Mouse (Mus musculus) urinary bladder, postnatal 36 days (tissue): ENCODE results near the gene 2010003K11Rik.

Experiments
- DNase-seq, 2 experiments: peaks; one replicate each; pipeline ENCODE4 v3.0.0; 2022; ENCODE audit warnings: low spot score in 2 of 2, mixed read lengths in 1 of 2

The 2010003K11Rik gene

GRCm38 (mm10) chr19:4498062-4498933, at the start of gene 2010003K11Rik:
2010003K11Rik (minus strand) TSS chr19:4498583.
- DNase-seq: no peak

GRCm38 (mm10) chr19:4547801-4548200, 49.4 kb upstream of the 2010003K11Rik start:
- DNase-seq: no peak

GRCm38 (mm10) chr19:4545841-4546240, 47.5 kb upstream of the 2010003K11Rik start:
- no peak for DNase-seq

GRCm38 (mm10) chr19:4545091-4545490, 46.7 kb upstream of the 2010003K11Rik start:
- DNase-seq: no peak

GRCm38 (mm10) chr19:4542081-4542480, 43.7 kb upstream of the 2010003K11Rik start:
- DNase-seq: no peak

GRCm38 (mm10) chr19:4540992-4541391, 42.6 kb upstream of the 2010003K11Rik start:
- no peak for DNase-seq

- DNase-seq: no peak
Measured at GRCm38 (mm10) chr19:4540263-4540662, 41.9 kb upstream of the 2010003K11Rik start.

- peak; percentile 8 to 57 for DNase-seq
Measured at GRCm38 (mm10) chr19:4536606-4537005, 38.2 kb upstream of the 2010003K11Rik start.

- no peak for DNase-seq
Measured at GRCm38 (mm10) chr19:4535922-4536321, 37.5 kb upstream of the 2010003K11Rik start.

GRCm38 (mm10) chr19:4534646-4535045, 36.3 kb upstream of the 2010003K11Rik start:
- DNase-seq: no peak

GRCm38 (mm10) chr19:4521426-4522050, 23.2 kb upstream of the 2010003K11Rik start:
- DNase-seq: no peak

GRCm38 (mm10) chr19:4517483-4517882, 19.1 kb upstream of the 2010003K11Rik start:
- DNase-seq: no peak

GRCm38 (mm10) chr19:4516288-4516687, 17.9 kb upstream of the 2010003K11Rik start:
- no peak for DNase-seq

GRCm38 (mm10) chr19:4515746-4516145, 17.4 kb upstream of the 2010003K11Rik start:
- DNase-seq: no peak

- no peak for DNase-seq
Measured at GRCm38 (mm10) chr19:4513236-4513858, 15.0 kb upstream of the 2010003K11Rik start.

- DNase-seq: peak in 1 of 2 experiments; percentile 46
Measured at GRCm38 (mm10) chr19:4511116-4511841, 12.9 kb upstream of the 2010003K11Rik start.

GRCm38 (mm10) chr19:4509986-4510963, 11.9 kb upstream of the 2010003K11Rik start, which contains the start of gene Pcx:
Pcx (plus strand) TSS chr19:4510472.
- DNase-seq: peak; percentile 99

GRCm38 (mm10) chr19:4507746-4508145, 9.4 kb upstream of the 2010003K11Rik start:
- no peak for DNase-seq

GRCm38 (mm10) chr19:4504830-4505229, 6.4 kb upstream of the 2010003K11Rik start:
- peak in 1 of 2 experiments; percentile 20 for DNase-seq

- DNase-seq: no peak
Measured at GRCm38 (mm10) chr19:4502701-4503100, 4.3 kb upstream of the 2010003K11Rik start.
